Mouse (Mus musculus) neutrophil, adult 5-6 weeks (primary cell): ENCODE data around the gene Dclk2. TPM values are rescaled to one million over a fixed set of nuclear protein-coding genes. Genes with fewer than 3 reads are reported as not detected.

ENCODE experiments used
- ATAC-seq: fragments of 151-379, 151-347 bp; 2 replicates; pipeline ENCODE4 v1.8.0; 2017; ENCODE audit warnings: mild to moderate bottlenecking, moderate TSS enrichment; ENCODE audit not compliant: insufficient number of reproducible peaks, poor library complexity, low FRiP score, severe bottlenecking; ENCODE audit errors: extremely low read depth
- total RNA-seq: library from RNA; stranded (forward); fragments of 200-1000 nt; gene quantifications from 2 replicates; pipeline ENCODE4 v1.2.3, GENCODE M21; 2017

Dclk2 gene
- total RNA-seq, 1 experiment from 2014 or later, result 19.1 TPM

DNA sequence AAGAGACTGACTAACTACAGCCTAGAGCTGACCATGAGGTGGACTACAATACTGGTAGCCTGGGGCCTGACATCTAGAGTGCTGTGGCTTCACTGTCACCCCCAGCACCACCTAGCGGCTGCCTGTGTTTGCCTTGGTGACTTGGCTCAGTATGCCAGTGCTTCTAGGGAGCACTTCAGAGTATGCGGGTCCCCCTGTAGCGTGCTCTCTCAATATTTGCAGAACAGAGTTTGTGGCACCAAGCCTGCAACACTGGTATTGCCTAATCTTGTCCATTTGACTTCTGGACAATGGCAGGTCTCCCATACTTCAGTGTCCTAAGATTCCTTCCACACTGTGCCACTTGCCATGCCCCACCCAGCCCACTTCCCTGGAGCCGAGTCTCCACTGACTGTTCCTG is 140.9 kb downstream of the Dclk2 start:
- ATAC-seq, result no peak

DNA sequence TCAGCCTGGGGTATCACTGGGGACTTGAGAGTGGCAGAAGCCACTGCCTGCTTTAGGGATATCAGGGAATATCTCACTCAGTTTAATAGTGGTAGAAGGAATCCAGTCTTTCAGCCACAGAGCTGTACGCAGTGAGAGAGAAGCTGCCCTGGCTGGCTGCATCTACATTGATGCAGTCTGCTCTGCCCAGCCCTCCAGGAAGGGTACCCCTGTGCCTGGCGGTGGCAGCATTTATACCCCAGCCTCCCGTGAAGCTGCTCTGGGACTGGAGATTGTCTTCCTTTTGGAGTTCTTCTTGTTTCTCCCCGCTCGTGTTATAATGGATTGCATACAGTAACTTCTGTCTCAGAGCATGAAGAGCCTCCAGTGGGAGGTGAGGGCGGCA is 145.2 kb downstream of the Dclk2 start:
- no peak for ATAC-seq

DNA sequence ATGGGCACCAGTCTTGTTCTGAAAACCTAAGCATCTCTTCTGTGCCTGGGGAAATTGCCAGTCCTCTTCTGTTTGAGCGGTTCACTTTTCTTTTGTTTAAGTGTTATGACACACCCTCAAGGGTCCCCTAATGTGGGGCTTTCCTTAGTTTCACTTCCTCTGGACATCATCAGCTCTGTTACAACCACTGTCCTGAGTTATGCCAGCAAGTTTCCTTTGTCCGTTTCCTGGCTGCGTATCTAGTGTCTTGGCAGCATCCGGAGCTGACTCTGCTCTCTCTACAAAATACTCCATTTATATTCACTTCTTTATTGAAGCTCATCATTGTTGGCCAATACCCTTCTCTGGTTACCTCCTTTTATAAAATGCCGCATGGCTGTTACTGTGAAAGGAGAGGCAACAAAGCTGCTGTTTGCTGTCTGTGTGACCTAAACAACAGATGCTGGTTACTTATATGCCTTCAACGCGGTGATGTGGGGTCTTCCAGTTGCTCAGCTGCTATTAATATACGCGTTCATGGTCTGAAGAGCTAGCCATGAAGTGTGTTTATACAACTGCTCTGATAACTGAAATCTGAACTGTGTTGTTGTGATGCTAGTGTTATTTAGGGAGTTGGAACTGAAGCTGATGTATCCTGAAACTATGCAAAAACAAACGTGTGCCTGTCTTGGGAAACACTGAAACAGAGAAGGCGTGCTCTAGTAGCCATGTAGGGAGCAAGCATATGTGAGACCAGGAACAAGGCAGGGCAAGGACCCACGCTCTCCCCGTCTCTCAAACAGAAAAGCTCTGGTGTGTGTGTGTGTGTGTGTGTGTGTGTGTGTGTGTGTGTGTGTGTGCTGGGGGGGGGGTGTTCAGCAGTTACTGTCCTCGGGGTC is 145.8 kb downstream of the Dclk2 start:
- ATAC-seq, result peak; percentile 75; the same call in 1 of the 2 replicates

DNA sequence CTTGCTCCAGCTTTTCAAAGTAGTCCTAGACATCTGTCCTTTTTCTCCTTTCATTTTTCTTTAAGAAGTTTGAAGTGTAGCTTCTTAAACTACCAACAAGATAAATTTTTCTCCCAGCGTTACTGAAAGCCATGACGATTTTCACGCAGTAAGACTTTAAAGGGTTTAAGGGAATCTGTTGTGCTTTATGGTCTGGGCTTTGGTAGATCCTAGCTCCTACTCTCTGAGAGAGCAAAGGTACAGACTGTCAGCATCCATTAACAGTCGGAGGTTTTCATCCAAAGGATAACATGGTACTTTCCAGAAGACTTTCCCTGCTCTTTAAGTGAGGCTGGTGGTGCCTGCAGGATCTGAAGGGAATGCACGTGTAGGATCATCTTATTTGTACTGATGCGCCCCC is 151.7 kb downstream of the Dclk2 start:
- ATAC-seq, result no peak

DNA sequence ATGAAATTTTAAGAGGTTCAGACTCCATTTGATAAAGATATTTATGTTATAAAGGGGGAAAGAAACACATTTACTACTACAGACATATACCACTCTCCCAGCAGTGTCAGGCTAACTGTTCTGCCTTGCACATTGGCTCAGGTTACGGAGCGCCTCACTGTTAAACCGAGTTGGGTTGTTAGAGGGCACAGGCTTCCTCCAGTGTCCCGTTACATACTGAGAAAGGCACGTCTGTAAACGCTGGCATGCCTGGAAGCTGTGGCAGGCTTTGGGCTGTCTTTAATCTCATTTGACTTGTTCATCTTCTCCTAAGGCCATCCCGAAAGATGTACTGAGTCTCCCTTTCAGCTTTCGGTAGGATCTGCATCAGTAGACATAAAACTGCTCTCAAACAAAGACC is 152.1 kb downstream of the Dclk2 start:
- ATAC-seq, result no peak

DNA sequence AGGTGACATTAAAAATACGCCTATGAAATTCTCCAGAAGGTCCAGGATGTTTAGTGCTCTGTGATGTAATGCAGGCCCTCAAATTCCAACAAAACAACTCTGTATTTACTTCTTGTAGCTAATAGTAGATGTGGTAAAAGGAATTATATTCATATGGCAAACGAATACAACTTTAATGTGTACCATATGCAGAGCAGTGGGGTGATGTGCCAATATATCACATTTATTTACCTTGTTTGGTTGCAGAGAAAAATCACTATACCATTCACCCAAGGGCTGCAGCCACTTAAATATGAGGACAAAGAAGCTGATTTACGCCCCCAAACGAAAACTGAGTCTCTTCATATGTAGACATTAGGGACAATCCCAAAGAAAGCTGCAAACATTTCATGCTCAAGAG is 158.2 kb downstream of the Dclk2 start:
- ATAC-seq, result no peak

DNA sequence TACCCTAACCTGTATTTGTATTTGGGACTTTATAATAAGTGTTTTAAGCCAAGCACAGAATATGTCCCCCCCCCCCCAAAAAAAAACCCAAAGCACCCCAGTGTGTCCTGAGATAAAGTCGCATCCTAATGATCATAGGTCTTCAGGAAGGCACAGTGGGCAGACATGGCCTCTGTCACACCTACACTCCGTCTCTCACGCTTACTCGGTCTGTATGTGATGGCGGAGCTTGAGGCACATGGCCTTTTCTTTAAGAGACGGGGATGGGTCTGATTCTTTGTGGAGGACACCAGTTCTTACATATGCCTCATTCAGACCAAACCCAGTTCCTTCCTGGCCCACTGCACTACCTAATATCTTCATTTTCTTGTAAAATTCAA is 158.6 kb downstream of the Dclk2 start:
- ATAC-seq, result no peak

DNA sequence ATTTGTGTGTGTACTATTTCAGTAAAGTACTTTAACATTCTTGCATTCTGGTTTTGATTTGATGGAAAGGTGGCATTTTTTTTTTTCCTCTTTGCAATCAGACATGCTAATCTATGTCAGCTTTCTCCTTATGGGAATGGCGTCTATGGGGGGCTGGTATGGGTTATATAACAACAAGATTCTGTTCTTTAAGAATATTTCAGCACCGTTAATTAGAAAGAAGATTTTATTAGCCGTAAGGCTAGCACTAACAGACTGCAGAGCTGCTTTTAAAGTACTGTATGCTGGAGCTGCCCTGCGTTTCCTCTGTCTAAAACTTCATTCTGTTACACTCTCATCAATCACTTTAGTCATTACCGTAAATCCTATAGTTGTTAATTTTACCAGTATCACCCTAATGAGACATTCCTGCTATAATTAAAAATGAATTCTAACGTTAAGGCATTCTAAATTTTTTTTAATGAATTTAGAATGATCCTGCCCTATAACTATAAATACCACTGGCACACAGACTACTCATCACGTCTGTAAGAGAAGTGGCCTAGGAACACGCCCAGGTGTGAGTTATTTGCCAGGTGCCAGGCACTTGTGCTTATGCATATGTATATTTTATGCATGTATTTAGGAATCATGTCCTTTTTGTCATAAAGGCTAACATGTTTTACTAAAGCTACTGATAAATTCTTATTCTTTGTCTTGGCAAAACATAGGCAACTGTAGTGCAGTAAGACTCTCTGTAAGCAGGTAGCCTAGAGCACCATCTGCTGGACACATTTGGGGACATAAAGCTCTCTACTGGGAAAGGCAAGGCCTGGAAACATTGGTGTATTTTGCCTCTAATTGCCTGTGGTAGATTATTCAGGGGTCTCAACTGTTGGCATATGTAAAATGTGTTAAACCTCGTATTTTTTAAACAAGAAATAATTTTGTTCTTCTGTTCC is 159.3 kb downstream of the Dclk2 start:
- no peak for ATAC-seq

DNA sequence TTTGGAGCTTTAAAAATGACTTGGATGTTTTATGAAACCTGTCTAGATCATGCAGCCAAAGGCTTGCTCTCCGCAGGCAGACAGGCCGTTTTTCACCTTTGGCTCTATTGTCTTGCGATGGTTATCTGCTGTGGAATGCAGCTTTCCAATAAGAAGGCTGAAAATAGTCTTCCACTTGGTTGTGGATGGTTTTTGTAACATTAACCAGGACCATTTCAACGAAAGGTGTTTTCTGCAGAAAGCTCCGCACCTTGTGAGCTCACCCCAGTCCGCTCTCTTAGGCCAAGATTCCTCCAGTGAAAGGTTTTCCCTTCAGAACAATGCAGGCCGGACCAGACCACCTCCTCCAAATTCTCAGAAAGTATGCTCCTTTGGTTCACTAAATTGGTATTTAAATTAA is 160.2 kb downstream of the Dclk2 start:
- ATAC-seq, result no peak

DNA sequence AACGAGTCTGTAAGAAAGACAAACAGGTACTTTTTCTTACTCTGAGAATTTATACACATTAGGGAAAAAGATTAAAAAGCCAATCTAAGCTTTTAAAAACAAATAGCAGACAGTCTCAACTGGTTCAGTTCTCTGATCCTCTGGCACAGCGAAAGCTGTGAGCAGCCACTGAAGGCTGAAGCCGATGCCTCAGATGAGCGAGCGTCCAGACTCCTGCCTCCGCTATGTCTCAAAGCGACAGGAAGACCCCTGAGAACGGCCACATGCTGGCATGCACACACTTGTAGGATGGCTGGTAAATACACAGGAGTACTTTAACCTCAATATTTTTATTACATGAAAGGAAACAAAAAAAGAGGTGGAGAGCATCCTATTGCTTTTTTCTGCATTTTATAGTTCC is 160.8 kb downstream of the Dclk2 start:
- ATAC-seq, result no peak

DNA sequence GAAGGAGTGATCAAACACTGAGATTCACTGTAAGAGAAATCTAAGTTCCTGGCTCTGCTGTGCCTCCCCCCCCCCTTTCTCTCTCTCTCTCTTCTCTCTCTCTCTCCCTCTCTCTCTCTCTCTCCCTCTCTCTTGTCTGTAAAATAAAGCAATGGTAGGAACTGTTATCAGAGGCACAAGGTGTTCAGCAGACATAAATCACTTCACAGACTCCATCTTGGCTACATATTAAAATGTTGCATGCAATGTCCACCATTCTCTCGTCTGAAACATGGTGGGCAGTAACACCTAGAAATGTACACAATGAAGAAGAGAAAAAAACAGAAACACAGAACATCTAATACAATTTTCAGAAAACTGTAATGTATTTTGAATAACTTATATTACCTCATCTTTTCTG is 161.3 kb downstream of the Dclk2 start:
- ATAC-seq, result no peak

DNA sequence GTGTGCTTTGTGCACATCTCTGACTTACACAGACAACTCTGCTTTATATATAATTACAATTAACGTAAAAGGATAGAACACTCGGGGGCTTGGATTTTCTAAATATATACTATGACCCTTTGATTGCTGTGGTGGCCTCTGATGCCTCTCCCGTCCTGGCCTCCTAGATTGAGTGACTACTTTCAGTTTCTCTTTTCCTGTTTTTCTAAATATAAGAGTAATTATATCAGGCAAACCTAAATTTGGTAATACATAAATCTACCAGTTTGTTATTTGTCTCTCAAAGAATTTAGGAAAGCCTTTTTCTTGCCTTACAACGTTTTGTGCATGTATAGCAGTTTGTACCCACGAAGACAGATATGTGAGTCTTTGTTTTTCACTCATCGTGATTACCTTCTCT is 161.9 kb downstream of the Dclk2 start:
- no peak for ATAC-seq

DNA sequence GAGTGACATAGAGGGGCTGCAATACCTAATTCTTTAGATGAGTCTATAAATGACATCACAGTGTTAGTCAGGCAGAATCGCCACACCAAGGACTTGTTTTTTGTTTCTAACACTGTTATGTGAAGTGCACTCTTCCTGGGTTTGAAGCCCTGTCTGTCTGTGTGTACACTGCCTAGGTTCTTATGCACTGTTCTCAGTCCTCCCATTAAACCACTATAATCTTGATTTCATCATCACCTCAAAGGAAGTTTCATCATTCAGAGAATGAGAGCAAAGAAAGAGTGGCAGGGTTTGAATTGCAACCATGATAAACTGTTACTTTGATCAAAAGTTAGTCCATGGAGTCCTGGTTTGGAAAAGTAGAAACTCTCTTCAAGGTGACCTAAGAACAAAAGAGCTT is 164.1 kb downstream of the Dclk2 start:
- no peak for ATAC-seq

DNA sequence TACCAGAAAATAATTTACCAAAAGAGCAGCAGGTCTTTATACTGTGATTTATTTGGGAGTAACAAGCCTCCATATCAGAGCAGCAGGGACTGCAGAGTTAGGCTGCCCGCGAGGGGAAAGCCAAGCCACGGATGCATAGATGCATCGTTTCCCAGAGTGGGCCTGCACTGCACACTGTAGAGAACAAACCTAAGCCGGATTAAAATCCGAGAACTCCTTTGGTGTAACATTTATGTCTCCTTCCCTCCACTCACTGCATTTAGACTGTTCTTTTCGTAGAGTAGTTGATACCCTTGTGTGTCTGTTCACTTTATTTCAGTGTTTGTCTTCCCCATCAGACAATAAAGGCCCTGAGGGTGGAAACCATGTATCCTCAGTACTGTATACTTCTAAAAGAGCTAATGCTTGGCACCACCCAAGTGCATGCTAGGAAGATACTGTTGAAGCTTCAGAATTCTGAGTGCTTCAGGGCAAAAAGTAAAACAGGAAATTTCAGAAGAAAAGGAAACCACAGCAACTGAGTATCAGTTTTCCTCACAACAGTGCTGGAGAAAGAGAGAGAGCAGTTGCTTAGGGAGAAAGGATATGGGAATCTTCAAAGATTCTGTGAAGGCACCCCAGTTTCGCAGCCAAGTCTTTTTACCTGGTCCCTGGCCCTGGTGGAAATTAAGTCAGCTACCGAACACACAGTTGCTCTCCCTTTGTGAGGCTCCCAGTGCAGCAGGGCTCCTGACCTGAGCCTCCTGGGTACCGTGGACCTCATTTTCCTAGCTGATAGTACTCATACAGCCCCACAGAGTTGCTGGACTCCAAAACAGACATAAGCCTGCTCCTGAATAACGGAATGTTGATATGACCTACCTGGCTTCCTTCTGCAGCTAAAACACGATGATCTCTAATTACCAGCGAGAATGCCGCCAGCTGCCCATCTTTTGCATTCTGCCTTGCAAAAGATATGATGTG is 165.8 kb downstream of the Dclk2 start:
- ATAC-seq, result no peak

DNA sequence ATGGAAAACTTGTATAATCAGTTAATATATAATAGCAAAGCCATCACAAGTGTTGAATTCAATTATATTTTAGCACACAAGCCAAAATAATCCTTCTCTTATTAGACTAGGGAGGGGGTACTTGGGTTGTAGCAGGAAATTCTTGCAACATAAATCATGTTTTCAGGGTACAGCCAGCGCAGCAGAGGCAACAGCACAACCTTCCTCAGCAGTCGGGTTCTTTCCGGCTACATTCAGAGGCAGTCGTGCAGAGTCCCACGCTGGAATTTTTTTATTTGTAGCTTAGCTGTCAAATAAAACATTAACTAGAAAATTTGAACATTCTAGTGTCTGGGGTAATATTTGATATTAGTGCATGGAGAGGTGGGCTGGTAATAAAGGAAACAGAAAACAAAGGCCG is 166.5 kb downstream of the Dclk2 start:
- no peak for ATAC-seq

DNA sequence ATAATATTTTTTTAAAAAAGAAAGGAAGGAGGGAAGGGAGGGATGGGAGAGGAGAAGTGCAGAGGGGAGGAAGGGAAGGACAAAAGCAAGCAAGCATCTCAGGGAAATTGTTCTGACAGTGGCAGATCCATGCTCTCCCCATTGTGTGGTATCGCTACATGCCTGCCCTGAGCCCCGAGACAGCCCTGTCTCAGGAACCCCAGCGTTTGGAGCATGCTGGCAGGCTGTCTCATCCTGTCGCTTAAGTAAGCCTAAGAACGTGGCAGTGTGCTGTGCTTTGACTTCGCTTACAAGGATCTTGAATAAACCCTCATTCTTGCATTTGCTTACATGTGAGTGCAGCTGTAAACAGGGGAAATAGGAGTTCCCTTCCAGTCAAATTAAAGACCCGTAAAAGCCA is 170.0 kb downstream of the Dclk2 start:
- ATAC-seq, result no peak

DNA sequence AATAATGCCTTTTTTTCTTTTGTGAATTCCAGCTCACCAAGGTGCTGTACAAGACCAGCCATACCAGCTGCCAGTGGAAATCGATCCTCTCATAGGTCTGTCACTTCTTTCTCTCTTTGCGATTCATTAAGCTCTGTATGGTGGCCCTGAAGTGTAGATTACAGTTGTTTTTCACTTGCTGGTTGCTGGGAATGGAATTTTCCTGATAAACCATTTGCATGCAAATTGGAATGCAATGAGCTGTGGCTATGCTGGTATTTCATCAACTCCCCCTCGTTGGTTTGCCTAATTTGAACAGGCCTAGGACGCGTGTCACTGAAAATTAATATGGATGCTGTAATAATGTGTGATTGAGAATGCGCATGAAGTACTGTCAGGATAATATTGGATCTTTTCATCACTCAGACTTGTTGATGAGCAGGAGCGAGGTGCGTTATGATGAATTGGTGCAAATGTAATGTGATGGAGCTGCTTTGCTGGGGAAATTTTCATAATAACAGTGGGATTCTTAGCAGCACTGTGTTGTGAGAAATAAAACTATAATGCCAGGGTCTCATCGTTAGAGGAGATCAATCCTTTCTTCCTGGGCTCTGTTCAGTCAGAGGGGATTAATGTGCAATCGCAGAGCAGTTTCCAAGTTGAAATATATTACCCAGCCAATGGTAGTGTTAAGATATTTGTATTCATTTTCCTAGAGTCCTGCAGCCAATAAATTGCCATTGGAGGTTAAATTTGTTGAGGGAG is 174.7 kb downstream of the Dclk2 start:
- no peak for ATAC-seq

DNA sequence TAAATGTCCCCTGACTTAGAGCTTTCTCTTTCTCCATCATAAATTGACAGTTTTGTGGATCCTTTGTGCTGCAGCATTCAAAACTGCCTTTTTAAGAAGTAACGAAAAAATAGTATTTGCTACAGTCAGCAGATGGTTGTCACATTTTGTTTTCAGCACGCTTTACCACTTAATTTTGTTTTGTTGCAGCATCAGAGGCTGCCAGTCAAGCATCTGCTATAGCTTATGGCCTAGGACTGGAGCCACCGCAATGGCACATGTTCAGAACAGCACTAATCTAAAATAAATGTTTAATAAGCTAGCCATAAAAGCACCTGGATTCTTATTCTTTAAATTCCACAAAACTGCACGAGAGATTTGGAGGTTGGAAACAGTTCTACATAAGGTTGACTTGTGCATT is 175.3 kb downstream of the Dclk2 start:
- no peak for ATAC-seq
